Mouse (Mus musculus): ENCODE results near the gene Anln.

- TF ChIP-seq CTCF (IDR thresholded peaks at IDR 0.05) (no peak), EP300 (IDR thresholded peaks at IDR 0.05) (no peak)
These were observed 48.7 kb downstream of the Anln start for GRCm38 (mm10) chr9:22340331-22340730.

Data from lung, postnatal 0 days (tissue).